In the genomic region with DNA sequence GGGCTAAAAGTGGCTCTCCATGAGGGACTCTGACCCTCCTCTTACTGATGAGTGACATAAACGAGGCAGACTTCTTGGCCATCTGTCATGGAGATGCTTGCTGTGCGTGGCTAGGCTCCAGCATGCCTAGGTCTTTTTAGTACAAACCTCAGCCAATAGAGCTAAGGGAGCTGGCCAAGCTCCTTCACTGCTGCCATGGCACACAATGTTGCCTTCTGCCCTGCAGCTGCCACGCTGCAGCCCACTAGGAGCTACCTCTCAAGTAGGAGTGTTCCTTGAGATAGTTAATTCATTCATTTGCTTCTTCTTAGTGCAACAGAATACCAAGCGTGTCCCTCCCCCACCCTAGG, we compare ENCODE assay signal across 19 mouse cellular contexts. TPM values are rescaled to one million over a fixed set of nuclear protein-coding genes. Genes with fewer than 3 reads are reported as not detected.
DNase-seq lines count a peak whose midpoint lies in the region; TF ChIP-seq lines count a peak whose summit lies in the region.
"Had no signal": no experiment of that assay in that cellular context is flagged by ENCODE, and none has a peak within 500 bp of the region (broad histone marks: within the 10 kb centered on the region; RNA-seq: fewer than 3 reads in every experiment).

No protein-coding gene starts in this region.

- peak overlapping the region; percentile 12; the same call in 1 of the 2 replicates for H3K27ac ChIP-seq in gastrocnemius, adult 2 months
- H3K27ac ChIP-seq: limb, embryonic 15.5 days; midbrain, embryonic 12.5 days had no signal

- DNase-seq in gastrocnemius, adult 2 months = no peak
- no peak for DNase-seq in gastrocnemius, adult 8-10 months (ENCODE audit: low spot score in 2 of 2)
- DNase-seq in 3134 (ENCODE audit: extremely low read depth, insufficient read length, low spot score) = peak; percentile 39
- DNase-seq in brain, adult 2 months (ENCODE audit: low read depth, low spot score) = peak; percentile 80
- peak; percentile 75 for DNase-seq in cerebellum, adult 9-11 months
- DNase-seq in frontal cortex, postnatal 25 days (ENCODE audit: low spot score in 2 of 2) = no peak
- no peak for DNase-seq in thymus, postnatal 25 days
- no peak for DNase-seq in adrenal gland, postnatal 14 days
- DNase-seq: adrenal gland, postnatal 25 days; gastrocnemius, postnatal 36 days; heart, postnatal 4 days; kidney, adult 11 months; kidney, postnatal 10 days; liver, postnatal 0 days; lung, postnatal 36 days; right cerebral cortex, postnatal 25 days had no signal

- intact Hi-C loops in gastrocnemius, adult 2 months (cut with DNase I) = no loop called here

- no peak overlapping the region for H3K4me3 ChIP-seq in gastrocnemius, adult 2 months
- H3K4me3 ChIP-seq: heart, embryonic 12.5 days; limb, embryonic 15.5 days; midbrain, embryonic 12.5 days had no signal

- TF ChIP-seq CTCF in gastrocnemius, adult 2 months (IDR thresholded peaks at IDR 0.05) = no peak

RNA-seq across cellular contexts. Expression of a gene that starts 33.8 kb away (rescaled TPM):
- total RNA-seq in gastrocnemius, adult 2 months (2021) = under 1 TPM; 0.25 to 0.26 TPM
- total RNA-seq in gastrocnemius, adult 8-10 months (2022) = under 1 TPM; 0.29 to 0.53 (median 0.34) TPM
- total RNA-seq in adrenal gland, postnatal 14 days (2021) = 0.67 and 1.2 TPM in 2 replicates

Comparison
In these comparisons a context has a peak if more than half of its experiments do, and no peak if none do; other contexts are left out.
1. DNase-seq: peak in 3134 (single experiment), brain, adult 2 months (single experiment) and cerebellum, adult 9-11 months (single experiment); none in gastrocnemius, adult 2 months (single experiment), gastrocnemius, adult 8-10 months (0 of 2), frontal cortex, postnatal 25 days (0 of 2), thymus, postnatal 25 days (single experiment) and adrenal gland, postnatal 14 days (single experiment).